Mouse (Mus musculus): Measurements from ENCODE around the gene Slc25a54.

The Slc25a54 gene

DNA sequence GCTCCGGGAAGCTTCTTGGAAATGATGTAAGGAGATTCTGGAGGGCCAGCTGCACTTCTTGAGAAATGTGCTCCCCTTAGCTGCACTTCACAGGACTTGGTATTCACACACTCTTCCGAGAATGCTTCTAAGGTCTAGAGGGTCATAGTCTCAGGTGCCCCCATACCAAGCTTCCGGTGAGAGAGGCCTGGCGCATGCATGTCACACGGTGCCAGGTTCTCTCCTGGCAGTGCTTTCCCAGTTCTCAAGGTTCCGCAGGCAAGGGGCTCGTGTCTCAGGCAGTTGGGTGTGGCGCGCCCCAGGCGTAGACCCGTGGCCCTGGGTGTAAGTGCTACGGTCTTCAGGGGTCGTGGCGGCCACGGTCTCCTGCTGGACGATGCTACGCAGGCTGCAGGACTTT, at the start of gene Slc25a54:
Slc25a54 (plus strand) TSS at position 301 of the 400 bp plus-strand sequence.
- in situ Hi-C loops (cut with MboI, MseI) = no loop called here

DNA sequence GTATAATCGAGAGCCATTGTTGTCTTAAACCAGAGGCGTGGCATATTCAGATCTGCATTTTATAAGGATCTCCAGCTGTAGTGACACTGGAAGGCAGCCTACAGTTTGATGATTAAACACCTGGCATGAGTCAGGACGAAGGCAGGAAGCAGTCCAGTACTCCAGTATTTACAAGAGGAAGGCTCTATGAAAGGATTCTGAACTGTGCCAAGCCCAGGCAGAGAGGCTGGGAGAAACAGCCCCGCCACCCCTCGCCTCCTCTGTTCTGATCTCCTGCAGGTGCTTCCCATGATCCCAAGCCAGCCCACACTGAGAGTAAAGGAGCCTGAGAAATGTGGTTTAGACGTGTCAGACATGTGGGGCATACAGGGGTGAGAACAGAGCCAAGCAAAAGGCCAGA, 49.5 kb upstream of the Slc25a54 start:
- in situ Hi-C loops (cut with MboI, MseI) = no loop called here

DNA sequence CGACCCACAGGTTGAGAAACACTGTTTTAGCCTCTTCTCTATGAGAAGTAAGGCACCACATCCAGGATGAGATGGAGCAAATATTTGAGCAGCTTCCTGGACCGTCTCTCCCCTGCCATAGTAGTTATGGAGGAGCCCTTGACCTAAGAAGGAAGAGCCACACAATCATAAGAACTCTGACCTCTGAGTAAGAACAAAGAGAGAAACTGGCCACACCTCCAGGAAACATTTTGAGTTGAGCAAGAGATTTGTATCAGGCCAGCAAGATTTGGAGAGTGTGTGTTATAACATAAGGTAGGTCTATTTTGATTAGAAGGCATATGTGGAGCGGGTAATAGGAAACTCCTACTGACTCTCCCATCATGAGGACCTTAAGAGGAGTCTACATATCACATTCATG, 48.6 kb upstream of the Slc25a54 start:
- in situ Hi-C loops (cut with MboI, MseI) = no loop called here

DNA sequence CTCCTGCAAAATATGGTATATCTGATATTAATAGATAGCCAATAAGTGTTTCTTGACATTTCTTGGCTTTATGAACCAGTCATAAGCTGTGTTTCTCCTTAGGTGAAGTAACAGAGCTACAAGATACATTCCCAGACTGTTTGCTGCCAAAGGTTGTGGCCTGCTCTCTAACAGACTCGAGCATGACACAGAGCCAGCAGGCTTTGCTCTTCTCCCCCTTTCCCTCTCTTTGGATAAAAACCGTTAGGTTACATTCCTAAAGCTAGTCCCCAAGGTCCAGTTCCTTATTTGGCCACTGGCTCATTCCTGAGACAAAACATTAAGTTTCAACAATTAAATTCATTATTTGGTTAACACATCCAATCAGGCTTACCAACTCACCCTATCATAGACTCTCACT, 48.0 kb upstream of the Slc25a54 start:
- in situ Hi-C loops (cut with MboI, MseI) = no loop called here

DNA sequence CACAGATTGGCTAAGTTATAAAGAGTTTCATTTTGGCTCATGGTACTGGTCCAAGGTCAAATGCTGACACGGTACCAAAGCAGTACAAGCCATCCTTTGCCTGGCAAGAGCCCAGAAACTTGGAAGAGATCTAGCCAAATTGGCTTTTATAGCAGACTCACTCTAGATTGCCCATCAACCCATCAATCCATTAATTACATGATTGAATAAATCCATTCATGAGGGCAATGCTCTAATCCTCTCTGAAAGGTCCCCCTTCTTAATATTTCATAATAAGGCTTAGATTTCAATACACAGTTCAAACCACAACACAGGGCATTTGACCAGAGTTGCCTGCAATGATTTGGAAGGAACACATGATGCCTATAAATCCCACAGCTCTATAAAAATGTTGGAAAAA, 45.9 kb upstream of the Slc25a54 start:
- in situ Hi-C loops (cut with MboI, MseI) = no loop called here

DNA sequence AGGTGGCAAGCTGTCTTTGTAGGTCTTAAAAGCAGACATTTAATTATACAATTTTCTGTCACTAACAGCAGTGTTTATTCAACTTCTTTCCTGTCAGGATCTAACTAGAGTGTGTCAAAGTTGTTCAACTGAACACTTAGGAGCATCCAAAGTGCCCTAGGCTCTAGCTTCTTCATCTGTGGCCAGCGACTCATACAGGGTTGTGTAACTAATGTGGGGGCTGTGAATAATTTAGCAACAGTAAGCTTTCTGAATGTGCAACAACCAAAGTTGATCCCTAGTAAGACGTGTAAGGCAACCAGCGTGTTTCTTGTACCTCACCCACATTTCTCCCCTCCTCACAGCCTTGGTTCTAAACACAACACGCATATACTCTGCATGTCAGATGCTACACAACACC, 39.4 kb upstream of the Slc25a54 start:
- in situ Hi-C loops (cut with MboI, MseI) = no loop called here

DNA sequence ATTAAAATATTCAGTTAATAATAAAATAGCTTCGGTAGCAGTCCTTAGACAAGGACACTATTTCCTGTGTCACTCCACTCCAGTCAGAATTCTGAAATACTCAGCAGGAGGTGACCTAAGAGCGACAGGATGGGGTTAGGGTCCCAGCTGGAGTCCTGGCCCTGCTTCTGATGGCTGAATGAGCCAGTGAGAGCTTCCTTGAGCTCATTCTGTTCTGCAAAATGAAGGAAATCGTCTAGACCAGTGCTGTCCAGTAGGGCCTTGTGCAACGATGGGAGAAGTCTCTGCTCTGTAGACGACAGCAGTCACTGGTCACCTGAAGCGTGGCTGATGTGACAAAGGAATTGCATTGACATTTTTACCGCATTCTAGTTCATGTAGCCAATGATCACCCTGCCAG, 36.9 kb upstream of the Slc25a54 start:
- in situ Hi-C loops (cut with MboI, MseI) = no loop called here

DNA sequence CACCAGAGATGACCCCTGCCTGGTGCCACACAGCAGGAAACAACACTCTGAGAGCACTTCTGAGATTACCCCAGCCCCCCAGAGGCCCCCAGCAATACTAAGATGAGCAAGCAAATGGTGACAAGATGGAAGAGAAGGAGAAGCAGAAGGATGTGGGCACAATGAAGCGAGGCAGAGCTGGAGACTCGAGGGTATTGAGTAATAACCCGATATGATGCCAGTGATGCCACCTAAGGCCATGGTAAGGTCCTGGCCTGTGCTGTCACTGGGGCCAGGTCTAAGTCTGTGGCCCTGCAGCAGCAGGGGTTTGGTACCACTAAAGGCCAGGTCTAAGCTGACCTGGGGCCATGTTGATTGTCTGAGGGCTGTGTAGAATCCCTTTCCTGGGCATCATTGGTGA, 33.8 kb upstream of the Slc25a54 start:
- in situ Hi-C loops (cut with MboI, MseI) = no loop called here

DNA sequence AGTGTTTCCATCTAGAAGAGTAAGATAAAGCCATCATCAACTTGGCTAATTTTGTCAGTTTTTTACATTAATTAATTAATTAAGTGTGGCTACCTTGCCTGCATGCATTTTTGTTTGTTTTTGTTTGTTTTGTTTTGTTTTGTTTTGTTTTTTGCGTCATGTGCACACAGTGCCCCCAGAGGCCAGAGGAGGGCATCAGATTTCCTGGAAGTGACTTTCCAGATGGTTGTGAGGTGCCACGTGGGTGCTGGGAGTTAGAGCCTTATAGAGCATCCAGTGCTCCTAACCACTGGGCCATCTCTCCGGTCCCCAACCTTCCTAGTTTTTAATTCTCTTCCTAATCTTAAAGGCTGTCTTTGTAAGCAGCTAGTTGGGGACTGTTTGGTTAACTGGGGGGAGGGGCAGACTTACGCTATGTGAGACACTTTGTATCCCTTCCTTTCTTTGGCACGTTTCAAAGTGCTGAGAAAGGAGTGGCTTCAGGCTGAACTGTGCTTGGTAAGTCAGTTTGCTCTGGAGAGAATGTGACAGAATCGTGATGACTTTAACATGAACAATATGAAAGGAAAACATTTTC, 32.5 kb upstream of the Slc25a54 start:
- in situ Hi-C loops (cut with MboI, MseI) = no loop called here

DNA sequence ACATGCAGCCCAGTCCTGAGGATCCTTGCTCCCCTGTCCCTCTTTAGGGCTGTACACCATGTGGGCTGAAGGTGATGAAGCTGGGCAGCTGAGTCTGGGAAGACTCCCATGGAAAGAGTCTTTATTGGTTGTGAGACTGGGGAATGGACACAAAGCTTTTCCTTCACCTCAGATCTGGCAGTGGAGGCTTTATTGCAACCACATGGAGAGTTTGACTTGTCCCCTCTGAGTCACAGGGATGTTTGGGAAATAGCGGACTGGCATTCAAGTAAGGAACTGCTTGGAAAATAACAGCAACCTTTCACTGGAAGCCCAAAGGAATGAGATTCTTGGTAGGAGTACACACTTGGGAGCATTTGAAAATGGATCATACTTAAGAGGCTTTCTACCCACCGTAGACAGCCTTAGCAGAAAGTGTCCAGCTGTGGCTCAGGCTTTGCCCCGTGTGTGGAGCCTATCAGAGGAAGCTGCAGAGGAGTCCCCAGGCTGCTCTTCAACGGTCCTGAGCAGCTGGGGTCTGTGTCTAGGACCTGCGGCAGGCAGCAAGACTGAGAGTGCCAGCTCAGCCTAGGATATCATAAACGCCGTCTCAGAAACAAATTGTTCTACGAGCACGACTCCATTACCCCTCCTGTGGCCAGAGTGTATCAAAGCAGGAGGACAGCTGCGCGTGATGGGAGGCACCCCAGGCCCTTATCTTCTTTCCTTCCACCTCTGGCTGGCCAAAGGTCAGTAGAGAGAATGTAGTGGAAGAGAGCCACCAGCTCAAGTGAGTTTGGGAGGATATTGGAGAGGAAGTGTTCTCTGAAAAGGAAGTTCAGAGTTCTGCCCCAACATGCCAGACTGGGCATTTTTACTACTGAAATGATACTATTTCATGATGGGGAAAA, 29.0 kb upstream of the Slc25a54 start:
- in situ Hi-C loops (cut with MboI, MseI) = no loop called here

DNA sequence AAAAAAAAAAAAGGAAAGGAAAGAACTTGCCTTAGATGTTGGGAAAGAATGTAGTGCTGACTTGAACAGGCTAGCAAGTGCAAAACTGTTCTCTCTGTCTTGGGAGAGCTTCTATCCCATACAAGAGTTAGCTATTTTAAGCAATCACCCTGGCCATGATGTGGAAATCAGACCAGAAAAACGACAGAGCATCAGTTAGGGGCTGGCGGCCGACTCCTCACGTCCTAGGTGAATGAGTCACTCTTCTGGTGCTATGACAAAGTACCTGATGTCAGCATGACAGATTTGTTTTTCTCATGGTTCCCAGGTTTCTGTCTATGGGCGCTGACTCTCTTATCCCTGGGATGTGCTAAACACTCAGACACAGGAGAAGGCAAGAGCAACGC, 28.3 kb upstream of the Slc25a54 start:
- in situ Hi-C loops (cut with MboI, MseI) = no loop called here

DNA sequence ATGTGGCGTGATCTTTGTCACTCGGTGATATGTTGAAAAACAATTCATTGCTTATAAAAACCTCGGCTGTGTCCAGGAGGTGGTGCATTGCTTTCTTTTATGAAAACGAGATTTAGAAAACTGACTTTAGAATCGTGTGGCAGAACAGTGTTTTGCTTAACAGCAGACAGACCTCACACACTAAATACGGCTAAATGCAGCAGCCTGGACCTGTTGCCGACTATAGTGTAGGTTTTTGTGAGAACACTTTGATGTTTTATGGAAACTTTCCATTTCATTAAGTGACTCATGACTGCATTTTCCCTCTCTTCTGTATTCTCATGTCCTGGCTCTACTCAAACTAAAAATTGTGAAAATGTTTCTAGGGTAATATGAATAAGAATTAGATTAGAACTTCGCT, 20.4 kb upstream of the Slc25a54 start:
- in situ Hi-C loops (cut with MboI, MseI) = loop anchor here in 1 of 2 experiments (10.0 kb wide), 1 partner anchor 555 kb away; no protein-coding TSS in a partner anchor

DNA sequence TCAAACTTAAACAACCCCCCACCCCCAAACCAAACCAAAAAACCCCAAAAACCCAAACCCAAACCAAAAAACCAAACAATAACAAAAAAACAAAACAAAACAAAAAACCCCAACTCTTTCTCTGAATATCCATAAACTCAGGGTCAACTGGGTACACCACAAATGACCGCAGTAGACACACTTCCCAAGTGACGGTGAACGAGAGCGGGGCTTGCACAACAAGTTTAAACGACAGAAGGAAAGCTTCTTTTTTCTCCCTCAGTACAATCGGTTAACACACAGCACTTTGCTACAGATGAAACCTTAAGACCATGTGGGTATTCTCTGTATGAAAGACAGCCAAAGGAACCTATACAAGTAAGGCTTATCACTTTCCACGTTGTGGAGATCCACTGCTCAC, 17.9 kb upstream of the Slc25a54 start:
- in situ Hi-C loops (cut with MboI, MseI) = loop anchor here in 1 of 2 experiments (10.0 kb wide), 1 partner anchor 558 kb away; no protein-coding TSS in a partner anchor

DNA sequence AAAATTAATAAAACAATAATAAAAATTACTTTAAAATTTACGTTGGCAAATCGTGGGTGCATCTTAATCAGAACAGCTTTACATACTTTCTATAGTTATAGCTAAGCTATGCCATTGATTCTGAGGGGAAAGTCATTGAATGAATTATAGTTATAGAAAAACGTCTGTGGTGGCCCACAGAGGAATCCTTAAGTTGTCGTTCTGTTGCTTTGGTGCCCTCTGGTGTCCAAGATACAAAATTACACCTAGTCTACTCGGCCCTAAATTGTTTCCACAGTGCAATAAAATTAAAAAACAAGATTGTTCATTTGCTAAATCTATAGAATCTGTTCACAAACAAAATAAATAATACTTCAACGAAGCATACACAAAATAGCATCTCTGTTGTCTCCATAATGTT, 17.3 kb upstream of the Slc25a54 start:
- in situ Hi-C loops (cut with MboI, MseI) = loop anchor here in 1 of 2 experiments (10.0 kb wide), 1 partner anchor 558 kb away; no protein-coding TSS in a partner anchor

DNA sequence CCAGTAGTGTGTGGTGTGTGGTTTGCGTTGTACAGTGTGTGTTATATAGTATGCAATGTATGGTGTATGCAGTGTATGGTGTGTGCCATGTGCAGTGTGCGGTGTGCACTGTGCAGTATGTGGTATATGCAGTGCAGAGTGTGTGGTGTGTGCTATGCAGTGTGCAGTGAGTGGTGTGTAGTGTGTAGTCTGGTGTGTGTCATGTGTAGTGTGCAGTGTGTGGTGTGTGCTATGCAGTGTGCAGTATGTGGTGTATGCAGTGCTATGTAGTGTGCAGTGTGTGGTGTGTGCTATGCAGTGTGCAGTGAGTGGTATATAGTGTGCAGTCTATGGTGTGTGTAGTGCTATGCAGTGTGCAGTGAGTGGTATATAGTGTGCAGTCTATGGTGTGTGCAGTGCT, 4.1 kb downstream of the Slc25a54 start:
- in situ Hi-C loops (cut with MboI, MseI) = no loop called here

DNA sequence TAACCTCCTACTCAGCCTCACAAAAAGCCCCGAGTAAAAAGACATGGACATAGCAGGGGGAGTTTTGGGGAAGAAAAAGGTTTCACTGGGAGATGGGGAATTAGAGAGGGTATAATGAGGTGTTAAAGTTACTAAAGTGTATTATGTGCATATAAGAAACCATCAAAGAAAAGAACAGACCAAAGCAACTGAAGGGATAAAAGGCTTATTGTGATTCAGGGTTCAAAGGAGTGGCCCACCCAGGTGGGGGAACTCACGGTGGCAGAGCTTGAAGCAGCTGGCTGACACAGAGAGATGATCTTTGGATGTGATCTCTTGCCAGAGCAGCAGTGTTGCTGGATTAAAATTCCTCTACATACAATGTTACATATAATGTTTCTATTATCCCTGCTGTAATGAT, 8.2 kb downstream of the Slc25a54 start:
- in situ Hi-C loops (cut with MboI, MseI) = no loop called here

DNA sequence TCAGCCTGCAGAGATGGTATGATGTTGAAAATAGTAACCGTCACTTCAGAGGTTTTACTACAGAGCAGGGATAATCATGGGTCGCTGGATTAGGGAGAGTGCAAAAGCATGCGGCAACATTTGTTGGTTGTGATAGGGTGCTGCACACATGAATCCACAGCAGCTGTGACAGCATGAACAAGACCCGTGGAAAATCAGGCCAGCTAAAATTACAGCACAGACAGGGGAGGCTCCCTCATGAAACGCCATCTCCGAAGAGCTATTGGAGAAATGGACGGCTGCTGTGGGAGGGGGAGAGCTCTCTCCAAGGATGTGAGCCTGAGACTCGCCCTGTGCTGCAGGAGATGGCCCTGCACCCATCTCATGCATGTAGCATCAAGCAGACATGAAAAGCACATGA, 24.4 kb downstream of the Slc25a54 start:
- in situ Hi-C loops (cut with MboI, MseI) = no loop called here

DNA sequence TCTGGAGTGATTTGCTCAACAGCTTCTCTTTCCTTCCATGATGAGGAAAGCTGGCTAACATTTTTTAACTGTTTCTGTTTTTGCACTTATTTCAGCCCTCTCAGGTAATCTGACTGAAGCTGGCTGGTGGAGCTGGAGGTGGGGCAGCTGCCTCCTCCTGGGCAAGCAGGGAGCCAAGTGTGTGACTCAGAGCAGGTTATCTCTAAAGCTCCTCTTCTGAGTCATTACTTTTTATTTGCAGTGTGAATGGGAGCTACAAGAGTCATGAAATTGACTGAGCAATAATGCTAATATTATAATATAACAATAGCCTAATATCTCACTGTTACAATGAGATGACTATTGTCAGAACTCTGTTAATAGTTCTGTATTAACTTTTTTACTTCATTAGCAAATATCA, 36.9 kb downstream of the Slc25a54 start:
- in situ Hi-C loops (cut with MboI, MseI) = loop anchor here in 1 of 2 experiments (10.0 kb wide), 1 partner anchor 1402 kb away; no protein-coding TSS in a partner anchor

DNA sequence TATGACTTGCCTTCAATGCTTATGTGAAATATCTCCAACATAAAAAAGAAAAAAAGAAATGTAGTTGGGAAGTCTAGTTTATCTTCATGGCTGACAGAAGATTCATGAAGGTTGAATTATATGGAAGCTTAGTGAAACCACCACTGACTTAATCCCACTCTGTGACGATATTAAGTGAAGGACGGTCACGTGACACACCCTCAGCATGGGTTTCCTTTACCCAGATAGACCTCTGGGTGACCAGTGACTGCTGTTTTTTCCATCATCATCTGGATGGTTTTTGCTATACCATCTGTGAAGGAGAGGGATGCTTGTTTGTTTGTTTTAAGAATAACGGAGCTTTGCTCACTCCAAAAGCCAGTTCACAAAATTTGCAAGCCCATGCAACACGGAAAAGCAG, 39.3 kb downstream of the Slc25a54 start:
- in situ Hi-C loops (cut with MboI, MseI) = loop anchor here in 1 of 2 experiments (10.0 kb wide), 1 partner anchor 1405 kb away; no protein-coding TSS in a partner anchor

DNA sequence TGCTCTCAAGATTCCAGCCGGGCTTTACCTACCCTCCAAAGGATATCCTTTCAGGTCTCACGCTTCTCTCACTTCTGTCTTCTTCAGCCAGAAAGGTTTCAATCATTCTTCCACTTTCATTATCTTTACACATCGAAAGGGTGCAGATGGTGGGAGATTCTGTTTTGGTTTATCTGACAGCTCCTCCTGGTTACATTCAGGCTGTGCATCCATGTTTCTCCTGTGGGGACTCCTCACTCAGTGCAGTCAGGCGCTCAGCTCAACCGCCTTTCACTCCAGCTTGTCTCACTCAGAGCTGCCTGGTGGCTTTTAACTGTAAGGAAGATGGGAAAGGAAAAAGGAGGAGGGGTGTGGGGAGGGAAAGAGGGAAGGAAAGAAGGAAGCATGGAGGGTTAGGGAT, 39.7 kb downstream of the Slc25a54 start:
- in situ Hi-C loops (cut with MboI, MseI) = loop anchor here in 1 of 2 experiments (10.0 kb wide), 1 partner anchor 1405 kb away; no protein-coding TSS in a partner anchor

DNA sequence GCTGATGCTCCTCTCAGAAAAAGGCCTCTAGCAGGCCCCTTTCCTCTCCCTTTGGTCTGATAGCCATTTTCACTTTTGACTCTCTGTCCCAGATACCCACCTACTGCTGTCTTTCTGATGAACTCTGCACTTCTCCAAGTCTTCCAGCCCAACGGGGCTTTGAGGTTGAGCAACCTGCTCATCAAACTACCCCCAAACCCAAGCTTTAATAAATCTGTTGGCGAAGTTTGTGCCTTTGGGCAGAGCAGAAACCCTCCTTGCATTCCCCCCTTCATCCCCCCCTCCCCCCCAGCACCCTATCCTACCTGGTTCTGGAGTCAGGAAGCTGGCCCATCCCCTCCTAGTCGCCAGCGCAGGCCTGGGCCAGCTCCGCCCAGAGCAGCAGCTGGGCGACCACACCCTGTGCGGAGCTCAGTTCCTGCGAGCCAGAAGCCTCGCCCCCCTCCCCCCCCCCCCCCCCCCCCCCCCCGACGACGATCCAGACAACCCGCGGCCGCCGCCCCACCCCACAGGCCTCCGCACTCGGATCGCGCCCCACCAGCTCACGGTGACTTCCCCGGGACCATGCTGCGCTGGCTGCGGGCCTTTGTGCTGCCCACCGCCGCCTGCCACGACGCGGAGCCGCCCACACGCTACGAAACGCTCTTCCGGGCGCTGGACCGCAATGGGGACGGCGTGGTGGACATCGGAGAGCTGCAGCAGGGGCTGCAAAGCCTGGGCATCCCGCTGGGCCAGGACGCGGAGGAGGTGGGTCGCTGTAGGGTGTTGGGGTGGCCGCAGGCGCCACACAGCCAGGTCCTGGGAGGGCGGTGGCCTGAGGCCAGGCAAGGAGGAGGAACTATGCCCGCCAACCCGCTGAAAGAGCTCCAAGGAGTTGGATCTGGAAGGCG, 42.6 kb downstream of the Slc25a54 start, which contains the start of gene Slc25a24:
Slc25a24 (plus strand) TSS at position 509 of the 890 bp plus-strand sequence.
- in situ Hi-C loops (cut with MboI, MseI) = no loop called here

DNA sequence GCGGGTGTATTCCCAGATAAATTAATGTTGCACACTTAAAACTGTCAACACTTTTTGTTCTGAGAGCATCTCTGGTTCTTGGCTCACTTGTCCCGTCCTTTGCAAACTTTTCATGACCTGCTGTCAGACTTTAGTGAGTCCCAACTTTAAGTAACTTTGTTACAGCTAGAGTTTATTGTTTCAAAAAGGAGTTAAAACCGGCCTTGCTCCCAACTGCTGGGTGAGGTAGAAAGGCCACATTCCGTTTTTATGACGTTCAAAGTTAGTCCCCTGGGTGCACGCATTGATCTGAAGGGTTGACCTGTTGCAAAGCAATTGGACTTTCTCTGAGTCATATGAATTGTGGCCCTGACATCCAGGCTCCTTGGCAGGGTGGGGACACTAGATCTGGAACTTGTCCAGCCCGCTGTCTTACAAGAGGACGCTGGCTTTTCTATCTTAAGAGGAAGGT, 43.3 kb downstream of the Slc25a54 start:
- in situ Hi-C loops (cut with MboI, MseI) = no loop called here

Data from T-helper 17 cell (primary cell).